Comparison of ENCODE assay signal across 12 mouse cellular contexts in the genomic region with DNA sequence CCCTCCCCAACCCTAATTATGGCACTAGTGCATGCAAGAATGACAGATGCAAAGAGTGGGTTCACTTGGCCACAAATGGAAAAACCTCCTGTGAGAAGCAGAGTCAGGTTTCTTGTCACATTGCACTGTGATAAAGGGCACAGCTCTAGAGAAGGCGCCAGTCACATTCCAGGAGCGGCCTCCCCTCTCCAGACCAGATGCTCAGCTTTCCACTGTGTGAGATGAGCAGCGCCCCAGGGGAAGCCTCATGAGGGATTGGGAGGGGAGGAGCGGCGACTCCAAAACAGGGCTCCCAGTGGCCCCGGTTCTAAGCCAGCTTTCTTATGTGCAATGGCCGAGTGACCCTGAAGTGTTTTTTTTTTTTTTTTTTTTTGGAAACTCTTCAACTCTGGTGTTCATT. TPM values are rescaled to one million over a fixed set of nuclear protein-coding genes. Genes with fewer than 3 reads are reported as not detected.
DNase-seq lines count a peak whose midpoint lies in the region; ATAC-seq lines count a peak whose summit lies in the region.
"Had no signal": no experiment of that assay in that cellular context is flagged by ENCODE, and none has a peak within 500 bp of the region (broad histone marks: within the 10 kb centered on the region; RNA-seq: fewer than 3 reads in every experiment).

No protein-coding gene starts in this region.

- H3K27me3 ChIP-seq in heart, embryonic 16.5 days (ENCODE audit: control insufficient read depth, insufficient read depth, low read length) = no peaks in the 10 kb centered on the region
- H3K27me3 ChIP-seq in embryonic facial prominence, embryonic 15.5 days = no peaks in the 10 kb centered on the region
- H3K27me3 ChIP-seq: CH12.LX; liver, embryonic 15.5 days had no signal

- no peaks in the 10 kb centered on the region for H3K9me3 ChIP-seq in heart, embryonic 16.5 days (replicated peaks; ENCODE audit: control insufficient read depth, low read length)
- no peaks in the 10 kb centered on the region for H3K9me3 ChIP-seq in embryonic facial prominence, embryonic 15.5 days (replicated peaks)
- H3K9me3 ChIP-seq: liver, embryonic 15.5 days had no signal

- no peak overlapping the region for H3K4me3 ChIP-seq in heart, embryonic 16.5 days (ENCODE audit: low read length)
- no peak overlapping the region for H3K4me3 ChIP-seq in embryonic facial prominence, embryonic 15.5 days (replicated peaks)
- H3K4me3 ChIP-seq: liver, embryonic 15.5 days had no signal

- 0 out of 2 replicates have a peak, but pooled peaks cover 3% of the 10 kb centered on the region for H3K4me1 ChIP-seq in heart, embryonic 16.5 days (ENCODE audit: control insufficient read depth, insufficient read depth, low read length)
- H3K4me1 ChIP-seq in embryonic facial prominence, embryonic 15.5 days = no peaks in the 10 kb centered on the region
- H3K4me1 ChIP-seq: liver, embryonic 15.5 days had no signal

- 6% methylated on average over 7 of the region's 7 CpGs for WGBS in heart, embryonic 16.5 days
- 1% methylated on average over 7 of the region's 7 CpGs for WGBS in embryonic facial prominence, embryonic 15.5 days

- intact Hi-C loops in heart, postnatal 36 days (cut with DNase I) = no loop called here

- peak; percentile 80 for ATAC-seq in heart, embryonic 16.5 days (replicated peaks; ENCODE audit: extremely low read depth, insufficient read depth, low FRiP score)
- ATAC-seq in embryonic facial prominence, embryonic 15.5 days (ENCODE audit: insufficient number of reproducible peaks, low FRiP score, low TSS enrichment, low read depth) = peak; percentile 67
- no peak for ATAC-seq in inflammation-experienced regulatory T-cells, adult 6 months
- ATAC-seq: forebrain, embryonic 14.5 days had no signal

- no peak overlapping the region for H3K9ac ChIP-seq in heart, embryonic 16.5 days (ENCODE audit: low read length)
- no peak overlapping the region for H3K9ac ChIP-seq in embryonic facial prominence, embryonic 15.5 days
- H3K9ac ChIP-seq: liver, embryonic 15.5 days had no signal

- no peaks in the 10 kb centered on the region for H3K36me3 ChIP-seq in heart, embryonic 16.5 days (ENCODE audit: control insufficient read depth, insufficient read depth)
- H3K36me3 ChIP-seq in embryonic facial prominence, embryonic 15.5 days = no peaks in the 10 kb centered on the region
- H3K36me3 ChIP-seq: liver, embryonic 15.5 days had no signal

- no peak for DNase-seq in heart, postnatal 36 days
- peak; percentile 41 for DNase-seq in testis, postnatal 10 days (ENCODE audit: low spot score)
- DNase-seq in testis, postnatal 14 days (ENCODE audit: low spot score) = no peak
- DNase-seq in cerebellum, postnatal 14 days = no peak
- DNase-seq: kidney, adult 8-10 months had no signal

- H3K4me2 ChIP-seq in heart, embryonic 16.5 days (ENCODE audit: low read depth, low read length) = 0 out of 2 replicates have a peak overlapping the region, but pooled peaks have one; percentile 9
- H3K4me2 ChIP-seq in embryonic facial prominence, embryonic 15.5 days (replicated peaks) = no peak overlapping the region
- H3K4me2 ChIP-seq: liver, embryonic 15.5 days had no signal

- H3K27ac ChIP-seq in heart, embryonic 16.5 days (ENCODE audit: low read length) = no peak overlapping the region
- H3K27ac ChIP-seq in embryonic facial prominence, embryonic 15.5 days (replicated peaks) = no peak overlapping the region
- H3K27ac ChIP-seq: liver, embryonic 15.5 days had no signal

RNA-seq across cellular contexts. Expression of a gene that starts 11.5 kb away (rescaled TPM):
- polyA plus RNA-seq in heart, embryonic 16.5 days (2015; fragmentation: Nextera tagmentation; extraction: Ambion mirVana) = 0.12 and 0.30 TPM in 2 replicates
- total RNA-seq in heart, postnatal 36 days (2021) = under 1 TPM; 0.44 to 0.49 TPM
- polyA plus RNA-seq in embryonic facial prominence, embryonic 15.5 days (2015; fragmentation: Nextera tagmentation; extraction: Ambion mirVana) = 0.11 and 0.33 TPM in 2 replicates
- not detected for polyA plus RNA-seq in inflammation-experienced regulatory T-cells, adult 6 months (2017; shearing (Covaris generic))
- total RNA-seq: CH12.LX; hematopoietic stem cell, adult 5-6 weeks had no signal

RNA-seq across cellular contexts. Expression of a gene that starts 47.2 kb away (rescaled TPM):
- polyA plus RNA-seq in heart, embryonic 16.5 days (2015; fragmentation: Nextera tagmentation; extraction: Ambion mirVana) = 3.2 and 5.0 TPM in 2 replicates
- under 1 TPM; 0.30 to 0.69 TPM for total RNA-seq in heart, postnatal 36 days (2021)
- polyA plus RNA-seq in embryonic facial prominence, embryonic 15.5 days (2015; fragmentation: Nextera tagmentation; extraction: Ambion mirVana) = 16.1 and 19.3 TPM in 2 replicates
- under 1 TPM in 1 of 3 experiments, not detected in 2; 0.07 TPM for polyA plus RNA-seq in inflammation-experienced regulatory T-cells, adult 6 months (2017; shearing (Covaris generic))
- total RNA-seq: CH12.LX had no signal

RNA-seq across cellular contexts. Expression of a gene that starts 49.3 kb away (rescaled TPM):
- polyA plus RNA-seq in heart, embryonic 16.5 days (2015; fragmentation: Nextera tagmentation; extraction: Ambion mirVana) = 450 and 470 TPM in 2 replicates
- 100 to 1,000 TPM; 846 to 857 TPM for total RNA-seq in heart, postnatal 36 days (2021)
- polyA plus RNA-seq in embryonic facial prominence, embryonic 15.5 days (2015; fragmentation: Nextera tagmentation; extraction: Ambion mirVana) = 112 and 116 TPM in 2 replicates
- polyA plus RNA-seq in inflammation-experienced regulatory T-cells, adult 6 months (2017; shearing (Covaris generic)) = 100 to 1,000 TPM; 101 to 116 (median 108) TPM

RNA-seq across cellular contexts. Expression of a gene that starts 49.3 kb away (rescaled TPM):
- polyA plus RNA-seq in heart, embryonic 16.5 days (2015; fragmentation: Nextera tagmentation; extraction: Ambion mirVana) = 296 and 333 TPM in 2 replicates
- 100 to 1,000 TPM; 413 to 418 TPM for total RNA-seq in heart, postnatal 36 days (2021)
- 565 and 634 TPM in 2 replicates for polyA plus RNA-seq in embryonic facial prominence, embryonic 15.5 days (2015; fragmentation: Nextera tagmentation; extraction: Ambion mirVana)
- 1,000 to 10,000 TPM in 2 of 3 experiments, 100 to 1,000 TPM in 1; 826 to 1,123 (median 1,047) TPM for polyA plus RNA-seq in inflammation-experienced regulatory T-cells, adult 6 months (2017; shearing (Covaris generic))
